Mouse (Mus musculus): ENCODE data around the gene Rufy4.

Rufy4 gene

DNA sequence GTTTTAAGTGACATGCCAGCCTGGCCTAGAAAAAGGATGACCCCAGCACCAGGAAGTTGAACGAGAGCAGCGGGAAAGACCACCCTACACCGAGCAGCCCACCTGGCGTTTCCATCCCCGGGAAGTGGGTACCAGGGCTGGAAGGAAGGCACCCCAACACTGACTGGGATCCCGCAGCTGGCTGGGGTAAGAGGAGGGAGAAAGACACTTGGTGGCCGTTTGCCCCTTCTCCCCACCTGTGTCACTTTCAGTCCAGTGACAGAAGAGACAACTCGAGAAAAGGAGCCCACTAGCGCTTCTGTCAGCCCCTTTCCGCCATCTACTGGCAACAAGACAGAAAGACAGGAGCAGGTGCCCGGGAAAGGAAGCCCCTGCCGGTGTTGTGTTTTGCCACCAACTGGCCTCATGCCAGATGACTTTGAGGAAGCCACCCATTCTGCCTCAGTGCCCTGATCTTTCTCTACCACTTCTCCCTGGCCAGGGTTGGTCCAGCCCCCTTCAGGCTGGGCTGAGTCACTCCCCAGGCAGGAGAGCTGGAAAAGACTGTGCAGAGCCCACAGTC lies at the start of gene Rufy4:
Gene Rufy4, plus strand, starts transcription at position 551 of the 562 bp plus-strand sequence.
- peak in 1 of 2 experiments; percentile 66 for DNase-seq (ENCODE audit: low spot score in 2 of 2)

DNA sequence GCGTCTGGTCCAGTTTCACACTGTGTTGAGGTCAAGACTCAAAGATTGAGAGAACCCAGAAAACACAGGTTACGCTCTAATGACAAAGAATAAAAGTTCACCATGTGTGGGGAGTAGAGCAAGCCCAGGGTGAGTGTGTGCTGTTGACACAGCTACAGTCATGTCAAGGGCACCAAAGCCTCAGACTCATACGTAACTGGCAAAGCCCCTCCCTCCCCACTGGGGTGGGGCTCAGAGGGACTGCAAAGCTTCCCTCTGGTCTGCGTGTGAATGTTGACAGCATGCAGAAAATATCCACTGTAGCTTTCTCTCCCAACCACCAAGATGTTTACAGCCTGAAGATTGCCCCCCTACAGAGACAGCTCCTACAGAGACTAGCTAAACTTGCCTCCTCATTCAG lies 49.1 kb upstream of the Rufy4 start:
- DNase-seq (ENCODE audit: low spot score in 2 of 2) = no peak

DNA sequence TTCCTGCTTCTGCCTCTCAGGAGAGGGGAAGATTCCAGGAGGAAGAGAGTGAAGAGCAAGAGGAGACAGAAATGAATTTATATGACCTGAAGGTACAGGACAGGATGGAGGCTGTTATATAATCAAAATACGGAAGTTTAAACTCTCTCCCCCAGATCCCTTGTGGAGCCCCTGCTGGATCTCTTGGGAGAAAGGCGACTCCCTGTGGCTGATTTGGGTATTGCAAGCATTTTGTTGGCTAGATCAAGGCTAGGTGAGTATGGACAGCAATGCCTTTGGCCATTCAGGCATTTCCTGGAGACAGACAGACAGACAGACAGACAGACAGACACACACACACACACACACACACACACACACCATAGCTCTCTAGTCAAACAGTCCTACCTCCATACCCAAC lies 48.0 kb upstream of the Rufy4 start:
- peak; percentile 39 to 77 for DNase-seq (ENCODE audit: low spot score in 2 of 2)

DNA sequence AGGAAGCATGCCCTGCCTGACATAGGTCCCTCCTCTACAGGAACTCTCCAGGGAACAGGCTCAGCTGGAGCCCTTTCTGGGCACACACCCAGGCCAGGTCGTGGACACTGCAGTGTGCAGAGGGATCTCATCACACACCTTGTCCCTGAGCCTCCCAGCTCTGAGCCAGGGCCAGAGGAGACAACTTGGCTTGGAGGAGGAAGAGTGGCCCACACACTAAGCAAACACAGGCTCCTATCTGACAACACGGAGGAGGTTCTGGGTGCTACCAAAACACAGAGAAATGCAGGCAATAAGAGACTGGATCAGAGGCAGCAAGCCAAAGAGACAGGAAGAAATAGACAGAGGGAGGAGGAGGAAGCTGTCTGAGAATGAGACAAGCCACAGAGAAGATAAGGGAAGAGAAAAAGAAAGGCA lies 43.8 kb upstream of the Rufy4 start:
- DNase-seq (ENCODE audit: low spot score in 2 of 2) = peak in 1 of 2 experiments; percentile 40

DNA sequence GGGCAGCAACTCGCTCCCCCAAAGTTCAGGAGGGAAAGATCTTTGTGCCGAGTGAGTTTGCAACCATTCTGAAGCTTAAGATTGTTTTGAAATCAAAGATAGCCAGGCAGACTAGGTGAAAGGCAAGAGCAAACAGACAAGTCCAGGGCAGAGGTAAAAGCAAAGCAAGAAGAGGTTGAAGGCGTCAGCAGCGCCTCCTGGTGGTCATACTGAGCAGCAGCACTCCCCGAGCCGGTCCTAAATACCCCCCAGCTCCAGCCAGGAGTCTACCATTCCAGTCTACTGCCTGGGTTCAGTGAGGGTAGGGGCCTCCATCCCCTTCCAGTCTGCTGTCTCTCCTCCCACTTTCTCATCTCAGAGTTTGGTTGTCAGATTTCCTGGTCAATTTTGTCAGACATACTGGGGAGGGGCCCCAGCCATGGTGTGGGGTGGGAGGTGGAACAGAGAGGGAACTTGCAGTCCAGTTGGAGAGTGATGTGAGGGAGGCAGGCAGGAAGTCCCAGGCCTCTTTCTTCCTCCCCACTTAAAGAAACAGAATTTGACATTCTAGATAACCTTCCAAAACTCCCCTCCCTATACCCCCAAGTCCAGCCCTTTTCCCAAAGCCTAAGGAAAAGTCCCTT lies 42.4 kb upstream of the Rufy4 start:
- DNase-seq (ENCODE audit: low spot score in 2 of 2) = no peak

DNA sequence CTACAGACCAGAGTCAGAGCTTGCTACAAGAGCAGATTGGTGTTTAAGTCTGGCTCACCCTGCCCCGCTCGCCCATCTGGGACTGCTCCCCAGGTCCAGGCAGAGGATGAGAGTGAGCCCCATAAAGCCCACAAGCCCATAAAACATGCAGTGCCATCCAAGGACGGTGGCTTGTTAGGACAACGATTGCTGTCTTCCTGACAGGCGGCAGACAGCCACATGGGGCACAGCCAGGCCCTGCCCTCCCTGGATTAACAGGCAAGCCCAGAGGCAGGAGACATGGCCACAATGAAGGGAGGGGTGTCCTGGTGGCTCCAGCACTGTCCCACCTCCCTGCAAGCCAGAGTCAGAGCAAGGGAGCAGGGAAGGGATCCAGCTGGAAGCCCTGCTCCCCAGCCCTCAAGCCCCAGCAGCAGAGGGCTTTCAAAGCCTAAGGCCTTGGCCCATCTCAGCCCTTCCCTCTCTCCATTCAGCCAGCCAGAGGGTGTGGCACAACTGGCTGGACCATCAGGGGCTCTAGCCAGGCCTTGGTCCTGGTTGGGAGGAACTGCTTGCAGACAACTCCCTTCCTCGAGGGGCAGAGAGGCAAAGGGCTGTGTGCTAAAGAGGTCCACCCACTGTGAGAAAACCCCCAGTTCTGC lies 41.2 kb upstream of the Rufy4 start:
- DNase-seq (ENCODE audit: low spot score in 2 of 2) = no peak

DNA sequence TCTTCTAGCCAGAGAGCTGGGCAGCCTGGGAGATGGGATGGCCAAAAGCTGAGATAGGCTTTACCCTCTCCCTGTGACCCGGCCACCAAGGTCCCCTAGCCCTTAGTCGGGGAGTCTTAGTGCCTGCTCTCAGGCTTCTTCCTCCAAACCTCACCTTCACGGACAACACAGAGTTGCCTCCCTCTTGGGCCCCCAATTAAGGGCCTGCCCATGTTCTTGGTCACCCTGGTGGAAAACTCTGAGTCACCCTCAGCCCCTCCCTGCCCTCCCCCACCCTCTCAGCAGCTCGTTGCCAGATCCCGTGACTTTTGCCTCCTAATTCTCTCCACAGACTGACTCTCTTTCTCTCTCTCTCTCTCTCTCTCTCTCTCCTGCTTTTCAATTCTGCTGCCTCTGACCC lies 40.6 kb upstream of the Rufy4 start:
- DNase-seq (ENCODE audit: low spot score in 2 of 2) = no peak

DNA sequence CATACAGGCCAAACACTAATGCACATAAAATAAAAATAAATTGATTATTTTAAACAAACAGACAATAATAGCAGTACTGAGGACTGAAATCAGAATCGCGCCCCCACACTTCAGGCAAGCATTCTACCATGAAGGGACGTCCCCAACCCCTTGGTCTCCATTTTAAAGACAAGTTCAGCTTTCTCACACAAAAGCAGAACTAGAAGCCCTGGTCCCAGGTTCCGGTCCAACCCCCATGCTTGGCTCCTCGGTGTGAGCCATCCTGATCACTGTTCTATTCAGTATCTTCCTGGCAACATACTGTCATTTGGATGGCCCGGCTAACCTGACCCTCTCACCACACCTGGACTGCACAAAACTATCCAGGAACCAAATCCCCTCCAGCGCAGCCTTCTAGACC lies 39.8 kb upstream of the Rufy4 start:
- no peak for DNase-seq (ENCODE audit: low spot score in 2 of 2)

DNA sequence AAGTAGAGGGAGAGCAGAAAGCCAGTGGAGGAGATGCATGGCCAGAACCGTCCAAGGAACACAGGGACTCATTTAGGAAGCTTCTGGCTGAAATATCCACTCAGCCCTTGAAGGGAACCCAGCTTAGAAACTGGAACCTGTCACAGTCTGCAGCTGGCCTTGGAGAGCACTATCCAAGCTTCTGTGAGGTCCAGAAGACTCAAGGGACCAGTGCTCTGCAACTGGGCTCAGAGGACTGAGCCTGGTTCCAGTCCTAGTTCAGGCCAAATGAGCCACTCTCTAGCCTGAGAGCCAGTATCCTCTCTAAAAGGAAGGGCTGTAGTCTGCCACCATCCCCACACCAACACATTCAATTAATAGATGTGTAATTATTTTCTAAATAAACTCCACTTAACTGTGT lies 36.8 kb upstream of the Rufy4 start:
- no peak for DNase-seq (ENCODE audit: low spot score in 2 of 2)

DNA sequence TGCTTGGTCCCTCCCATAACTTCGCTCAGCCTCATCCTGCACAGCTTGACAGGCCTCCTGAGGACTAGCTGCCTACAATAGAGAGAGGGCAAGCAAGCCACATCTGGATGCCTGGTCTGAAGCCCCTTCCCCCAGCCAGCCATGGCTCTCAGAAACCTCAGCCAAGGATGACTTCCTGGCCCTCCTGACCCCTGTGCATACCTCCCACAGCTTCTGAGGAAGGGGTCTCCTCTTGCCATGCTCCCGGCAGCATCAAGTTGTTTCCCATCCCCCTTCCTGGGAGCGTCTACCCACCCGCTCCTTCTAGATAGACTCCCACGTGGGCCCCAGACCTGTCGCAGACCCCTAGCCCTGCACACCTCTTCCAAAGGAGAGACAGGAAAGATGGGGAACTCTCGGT lies 35.0 kb upstream of the Rufy4 start:
- no peak for DNase-seq (ENCODE audit: low spot score in 2 of 2)

DNA sequence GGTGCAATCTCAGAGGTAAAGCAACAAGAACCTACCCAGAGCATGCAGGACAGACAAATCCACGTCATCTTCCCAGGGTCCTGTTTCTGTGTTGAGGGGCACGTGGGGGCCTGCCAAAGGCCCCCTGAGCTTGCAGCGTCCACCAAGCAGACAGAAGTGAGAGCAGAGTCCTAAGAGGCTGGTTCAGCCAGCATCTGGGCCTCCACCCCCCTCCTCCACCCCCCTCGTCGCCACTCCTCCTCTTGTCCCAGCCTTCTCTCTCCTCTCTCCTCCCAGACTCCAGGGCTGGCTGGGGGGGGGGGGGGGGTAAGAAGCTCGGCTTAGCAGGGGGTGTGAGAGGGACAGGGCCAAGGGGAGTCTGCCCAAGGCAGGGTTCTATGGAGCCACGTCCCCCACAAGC lies 34.2 kb upstream of the Rufy4 start:
- DNase-seq (ENCODE audit: low spot score in 2 of 2) = no peak

DNA sequence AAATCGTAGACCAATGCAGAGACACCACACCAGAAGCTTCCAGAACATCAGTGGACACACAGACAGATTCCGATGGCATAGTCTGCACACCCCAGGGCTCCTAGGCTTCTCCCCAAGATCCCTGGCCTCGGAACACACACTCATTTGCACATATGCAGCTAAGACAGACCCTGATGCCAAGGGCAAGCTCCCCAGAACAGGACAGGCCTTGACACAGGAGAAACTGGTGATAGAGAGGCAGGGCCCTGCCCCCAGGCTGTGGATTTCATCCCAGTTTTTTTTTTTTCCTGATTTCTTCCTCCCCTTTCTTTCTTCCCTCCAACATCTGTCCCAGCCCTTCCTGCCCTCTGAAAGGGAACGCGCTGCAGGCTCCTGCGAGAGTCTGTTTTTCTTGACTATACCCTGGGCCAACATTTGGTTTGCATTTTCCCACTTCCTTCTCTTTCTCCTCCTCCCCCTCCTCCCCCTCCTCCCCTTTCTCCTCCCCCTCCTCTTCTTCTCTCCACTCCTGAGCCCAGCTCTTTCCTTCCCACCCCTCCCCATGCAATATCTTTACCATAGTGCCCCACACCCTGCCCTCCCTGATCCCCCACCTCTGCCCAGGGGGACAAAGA lies 33.6 kb upstream of the Rufy4 start:
- DNase-seq (ENCODE audit: low spot score in 2 of 2) = no peak

DNA sequence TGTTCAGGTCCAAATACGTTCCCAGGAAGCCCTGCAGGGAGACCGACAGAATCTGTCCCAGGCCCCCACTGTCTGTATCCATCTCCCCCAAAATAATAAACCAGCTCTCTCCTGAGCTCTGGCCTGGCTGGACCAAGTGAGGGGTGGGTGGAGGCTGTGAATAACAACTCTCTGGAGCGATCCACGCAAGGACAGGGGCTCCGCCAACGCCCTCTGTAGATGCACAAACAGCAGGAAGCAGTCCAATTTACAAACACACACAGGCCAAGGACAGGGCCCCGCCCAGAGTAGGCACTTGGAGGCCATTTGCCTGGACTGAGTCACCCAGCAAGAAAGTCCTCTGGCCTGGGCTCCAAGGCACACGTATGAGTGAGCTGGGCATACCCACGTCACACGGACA lies 33.1 kb upstream of the Rufy4 start:
- no peak for DNase-seq (ENCODE audit: low spot score in 2 of 2)

DNA sequence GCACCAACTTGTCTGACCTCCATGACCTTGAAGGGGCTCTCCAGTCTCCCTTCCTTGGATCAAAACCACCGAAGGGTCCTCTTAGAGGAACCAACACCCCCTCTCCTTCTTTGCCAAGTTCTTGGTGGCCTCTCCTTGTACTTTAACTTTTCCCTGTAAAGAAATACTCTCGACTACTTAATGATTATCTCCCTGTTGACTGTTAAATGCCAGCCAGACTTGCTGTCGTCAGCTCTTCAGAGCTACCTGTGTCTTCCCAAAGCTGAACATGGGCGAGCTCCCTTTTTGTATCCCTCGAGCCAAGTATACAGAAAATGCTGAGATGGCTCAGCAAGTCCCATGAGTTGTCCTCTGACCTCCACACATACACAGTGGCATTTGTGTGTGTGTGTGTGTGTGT lies 31.9 kb upstream of the Rufy4 start:
- no peak for DNase-seq (ENCODE audit: low spot score in 2 of 2)

DNA sequence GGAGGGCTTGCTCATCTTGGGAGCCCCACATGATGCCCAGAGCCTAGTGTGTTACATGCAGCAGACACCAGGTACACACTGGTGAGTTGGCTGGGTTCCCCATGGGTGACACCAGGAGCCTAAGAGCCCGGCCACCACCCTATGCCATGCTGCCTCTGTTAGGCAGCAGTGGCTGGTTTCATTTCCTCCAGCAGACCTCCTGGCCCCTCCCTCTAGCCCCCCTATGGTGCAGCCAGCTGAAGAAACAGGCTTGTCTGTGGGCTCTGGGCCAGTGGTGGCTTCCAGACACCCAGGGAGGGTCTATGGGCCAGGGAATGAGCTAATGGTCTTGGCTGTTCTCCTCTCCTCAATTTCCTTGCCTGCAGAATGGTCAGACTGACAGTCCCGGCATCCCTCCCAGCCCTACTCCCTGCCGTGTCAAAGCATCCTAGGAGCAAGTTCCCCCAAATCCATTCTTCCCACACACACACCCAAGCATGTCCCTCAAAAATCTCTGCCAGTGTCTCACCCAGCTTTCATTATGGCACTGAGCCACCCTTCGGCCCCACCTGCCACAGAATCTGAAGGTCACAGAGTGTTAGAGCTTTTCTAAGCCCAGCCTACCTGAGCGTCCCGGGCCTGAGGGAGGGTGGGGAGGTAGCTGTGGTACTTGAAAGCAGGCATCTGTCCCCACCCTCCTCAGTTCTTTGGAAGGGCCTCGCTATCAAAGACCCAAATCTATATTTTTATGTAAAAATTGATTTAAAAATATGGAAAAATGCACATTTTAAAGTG lies 30.7 kb upstream of the Rufy4 start:
- DNase-seq (ENCODE audit: low spot score in 2 of 2) = no peak

DNA sequence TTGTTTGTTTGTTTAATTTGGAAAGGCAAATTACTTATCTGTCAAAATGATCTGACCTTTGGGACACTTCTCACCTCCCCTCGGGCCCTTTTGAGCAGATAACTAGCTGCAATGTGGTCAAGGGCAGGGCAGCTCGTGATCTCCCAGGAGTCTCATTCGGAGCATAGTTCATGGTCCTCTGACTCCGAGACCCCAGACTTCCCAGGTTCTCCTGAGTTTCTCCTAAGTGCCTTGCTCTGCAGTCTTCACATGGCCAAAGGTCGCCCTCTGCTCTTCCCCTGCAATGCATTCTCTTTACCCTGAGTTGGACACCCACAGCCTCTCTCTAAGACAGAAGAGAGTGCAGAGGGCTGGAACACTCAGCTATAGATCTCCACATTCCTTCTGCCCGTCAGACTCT lies 30.0 kb upstream of the Rufy4 start:
- no peak for DNase-seq (ENCODE audit: low spot score in 2 of 2)

DNA sequence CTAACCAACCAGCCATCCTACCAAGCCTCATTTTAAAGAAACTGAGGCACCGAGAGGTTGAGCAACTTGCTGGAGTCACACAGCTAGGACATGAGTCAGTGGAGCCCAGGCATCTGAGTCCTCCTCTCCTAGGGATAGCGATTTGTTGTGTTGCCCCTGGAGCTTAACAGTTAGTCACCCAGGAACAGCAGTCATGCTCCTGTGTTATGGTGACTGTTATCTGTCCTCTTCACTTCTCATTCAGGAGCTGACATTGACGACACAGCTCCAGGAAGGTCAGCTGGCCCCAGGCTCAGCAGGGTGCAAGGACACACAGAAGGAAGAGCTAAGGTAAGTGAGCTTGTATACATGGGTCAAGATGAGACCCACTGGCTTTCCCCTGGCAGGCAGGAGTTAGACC lies 29.6 kb upstream of the Rufy4 start:
- no peak for DNase-seq (ENCODE audit: low spot score in 2 of 2)

DNA sequence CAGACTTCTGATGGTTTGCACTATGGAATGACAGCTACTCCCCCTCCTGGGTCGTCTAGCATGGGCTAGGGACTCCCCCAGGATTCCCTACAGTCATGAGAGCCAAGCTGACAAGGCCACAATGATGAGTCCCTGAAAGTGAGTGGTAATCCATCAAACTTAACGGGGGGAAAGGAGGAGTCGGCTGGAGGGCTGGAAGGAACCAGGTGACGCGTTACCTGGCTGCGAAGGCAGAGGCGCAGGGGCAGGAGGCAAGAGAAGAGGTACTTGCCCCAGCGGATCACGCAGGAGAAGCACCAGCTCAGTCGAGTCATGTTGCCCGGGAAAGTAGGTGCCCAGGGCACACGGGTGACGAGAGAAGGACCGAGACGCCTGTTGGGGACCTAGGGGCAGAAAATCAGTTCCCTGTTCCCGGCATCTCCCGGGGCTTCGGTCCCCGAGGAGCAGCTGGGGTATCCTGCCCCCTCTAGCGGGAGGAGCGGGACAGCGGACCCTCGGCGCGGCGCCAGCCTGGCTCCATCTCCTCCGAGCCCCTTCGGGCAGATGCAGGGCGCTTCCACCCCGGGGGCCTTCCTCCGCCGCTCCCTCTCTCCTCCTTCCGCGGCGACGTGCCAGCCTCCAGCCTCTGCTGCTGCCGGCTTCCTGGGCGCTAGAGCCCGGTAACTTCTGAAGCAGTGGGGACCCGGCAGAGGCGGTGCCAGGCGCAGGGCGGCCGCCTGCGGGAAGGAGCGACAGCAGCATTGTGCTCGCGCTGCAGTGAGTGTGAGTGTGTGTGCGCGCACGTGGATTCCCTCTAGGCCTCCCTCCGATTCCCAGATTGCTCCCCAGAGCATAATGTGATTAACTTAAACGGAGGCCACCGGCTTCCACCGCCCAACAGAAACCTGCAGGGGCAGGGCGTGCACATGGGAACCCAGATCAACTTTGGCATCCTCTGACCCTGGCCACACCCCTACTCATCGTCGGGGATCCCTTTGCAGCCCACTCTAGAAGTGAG lies 27.0 kb upstream of the Rufy4 start:
- DNase-seq (ENCODE audit: low spot score in 2 of 2) = peak in 1 of 2 experiments; percentile 24

DNA sequence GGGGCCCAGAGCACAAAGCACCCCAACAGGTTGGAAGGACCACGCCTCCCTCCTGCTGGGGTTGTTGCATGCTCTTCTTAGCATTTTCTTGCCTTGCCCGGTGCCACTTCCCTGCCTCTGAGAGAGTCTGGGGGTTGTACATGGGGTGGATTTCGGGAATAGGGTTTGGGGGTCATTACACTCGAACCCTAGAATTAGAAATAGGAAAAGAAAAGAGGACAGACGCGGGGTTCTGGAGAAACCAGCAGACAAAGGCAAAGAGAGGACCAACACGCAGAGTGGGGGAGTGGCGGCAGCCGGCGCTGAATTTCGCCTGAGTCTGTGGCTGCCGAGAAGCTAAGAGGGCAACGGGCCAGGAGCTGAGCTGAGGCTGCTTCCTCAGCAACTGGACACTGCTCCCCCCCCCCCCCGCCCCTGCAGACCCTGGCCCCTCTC lies 26.3 kb upstream of the Rufy4 start:
- DNase-seq (ENCODE audit: low spot score in 2 of 2) = no peak

DNA sequence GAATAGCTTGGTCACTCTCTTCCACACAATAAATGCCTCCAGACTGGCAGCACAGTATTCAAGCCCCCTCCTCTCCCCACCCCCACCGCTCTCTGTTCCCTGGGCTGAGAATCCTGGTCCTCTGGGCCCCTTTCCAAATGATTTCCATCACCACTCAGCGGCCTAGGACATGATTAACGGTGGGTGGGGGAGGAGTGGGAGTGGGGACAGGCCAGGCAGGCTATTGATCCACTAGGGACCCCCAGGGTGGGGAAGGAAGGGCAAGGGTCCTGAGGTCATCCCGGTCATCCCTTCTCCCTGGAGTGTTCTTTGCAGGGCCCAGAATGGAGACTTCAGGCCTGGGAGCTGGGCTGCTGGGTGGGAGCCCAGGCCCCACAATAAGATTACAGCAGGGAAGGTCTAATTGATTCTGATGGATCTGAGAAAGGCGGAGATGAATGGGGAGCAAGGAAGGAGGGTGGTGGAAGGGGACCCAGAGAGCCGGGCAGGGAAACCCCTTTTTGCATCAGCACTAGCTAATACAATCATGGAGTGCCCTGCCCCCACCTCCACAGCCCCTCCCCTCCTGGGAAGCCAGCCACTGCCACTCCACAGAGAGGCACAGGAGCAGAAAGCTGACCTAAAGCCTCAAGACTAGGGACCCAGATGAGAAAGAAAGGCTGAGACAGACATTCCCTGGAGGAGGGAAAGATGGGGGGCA lies 21.5 kb upstream of the Rufy4 start:
- DNase-seq (ENCODE audit: low spot score in 2 of 2) = peak in 1 of 2 experiments; percentile 31
